Mouse (Mus musculus) urinary bladder, postnatal 14 days (tissue): Measurements from ENCODE around the gene Kdm6b.

Experiments
- DNase-seq: peaks from one replicate; pipeline ENCODE4 v3.0.0; 2021; ENCODE audit warnings: low spot score

Gene Kdm6b

DNA sequence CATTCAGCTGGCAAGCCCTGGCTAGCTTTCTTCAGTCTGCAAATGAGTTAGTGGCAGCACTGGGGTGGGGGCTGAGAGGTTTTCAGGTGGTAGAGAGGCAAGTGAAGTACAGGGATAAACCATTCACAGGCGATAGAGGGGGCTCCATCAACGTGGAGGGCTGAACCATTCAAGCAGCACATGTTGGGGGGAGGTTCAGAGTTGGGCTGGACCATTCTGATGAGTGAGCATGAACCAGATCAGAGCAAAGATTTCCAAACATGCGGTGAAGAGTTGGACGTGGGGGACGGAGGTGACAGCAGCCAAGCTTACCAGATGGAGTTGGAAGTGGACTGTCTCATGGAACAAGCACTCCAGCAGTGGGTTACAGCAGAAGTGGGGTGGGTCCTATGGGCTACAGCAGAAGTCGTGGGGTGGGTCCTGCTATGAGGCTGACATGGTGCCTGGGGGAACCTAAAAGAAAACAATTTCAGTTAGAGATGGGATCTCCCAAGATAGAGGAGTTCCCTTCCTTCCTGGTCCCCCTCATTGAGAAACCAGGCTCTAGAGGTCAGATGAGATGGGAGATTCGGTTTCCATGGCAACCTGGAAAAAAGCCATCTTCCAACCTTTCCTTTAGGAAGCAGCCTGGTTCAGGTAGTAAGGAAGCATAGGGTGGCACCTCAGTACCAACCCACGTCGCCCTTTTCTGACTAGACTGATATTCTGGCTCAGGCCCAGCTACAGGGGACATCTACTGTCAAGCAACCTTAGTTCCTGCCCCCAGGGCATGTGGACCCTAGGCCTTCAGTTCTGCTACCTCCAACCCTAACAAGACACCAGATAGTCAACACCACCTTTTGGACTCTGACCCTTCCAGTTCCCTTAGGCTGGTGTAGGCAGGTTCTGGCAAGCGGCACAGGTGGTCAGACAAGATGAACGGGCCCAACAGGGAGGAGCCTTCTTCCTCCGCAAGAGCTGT lies at the start of gene Kdm6b:
Gene Kdm6b (minus strand): TSS at position 455 of the 961 bp plus-strand sequence.
- DNase-seq, result peak; percentile 84

DNA sequence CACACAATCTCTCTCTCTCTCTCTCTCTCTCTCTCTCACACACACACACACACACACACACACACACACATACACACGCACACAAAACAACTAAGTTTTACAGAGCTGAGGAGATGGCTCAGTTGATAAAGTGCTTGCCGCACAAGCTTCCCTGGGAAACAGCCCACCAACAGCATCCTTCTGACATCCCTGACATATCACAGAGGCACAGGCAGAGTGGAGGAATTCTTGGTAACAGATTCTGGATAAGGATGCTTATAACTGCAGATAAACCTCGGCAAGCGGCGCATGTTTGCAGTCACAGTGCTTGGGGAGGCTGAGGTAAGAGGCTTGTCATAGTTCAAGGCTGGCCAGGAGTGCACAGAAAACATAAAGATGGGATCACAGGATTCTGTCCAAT lies 48.1 kb upstream of the Kdm6b start:
- no peak for DNase-seq

DNA sequence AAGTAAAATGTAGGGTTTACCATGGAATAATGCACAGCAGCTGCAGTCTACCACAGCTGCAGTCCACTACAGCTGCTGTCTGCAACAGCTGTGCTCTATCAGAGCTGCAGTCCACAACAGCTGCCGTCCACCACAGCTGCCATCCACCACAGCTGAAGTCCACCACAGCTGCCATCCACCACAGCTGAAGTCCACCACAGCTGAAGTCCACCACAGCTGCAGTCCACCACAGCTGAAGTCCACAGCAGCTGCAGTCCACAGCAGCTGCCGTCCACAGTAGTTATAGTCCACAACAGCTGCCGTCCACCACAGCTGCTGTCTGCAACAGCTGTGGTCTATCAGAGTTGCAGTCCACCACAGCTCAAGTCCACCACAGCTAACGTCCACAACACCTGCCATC lies 46.4 kb upstream of the Kdm6b start:
- no peak for DNase-seq

DNA sequence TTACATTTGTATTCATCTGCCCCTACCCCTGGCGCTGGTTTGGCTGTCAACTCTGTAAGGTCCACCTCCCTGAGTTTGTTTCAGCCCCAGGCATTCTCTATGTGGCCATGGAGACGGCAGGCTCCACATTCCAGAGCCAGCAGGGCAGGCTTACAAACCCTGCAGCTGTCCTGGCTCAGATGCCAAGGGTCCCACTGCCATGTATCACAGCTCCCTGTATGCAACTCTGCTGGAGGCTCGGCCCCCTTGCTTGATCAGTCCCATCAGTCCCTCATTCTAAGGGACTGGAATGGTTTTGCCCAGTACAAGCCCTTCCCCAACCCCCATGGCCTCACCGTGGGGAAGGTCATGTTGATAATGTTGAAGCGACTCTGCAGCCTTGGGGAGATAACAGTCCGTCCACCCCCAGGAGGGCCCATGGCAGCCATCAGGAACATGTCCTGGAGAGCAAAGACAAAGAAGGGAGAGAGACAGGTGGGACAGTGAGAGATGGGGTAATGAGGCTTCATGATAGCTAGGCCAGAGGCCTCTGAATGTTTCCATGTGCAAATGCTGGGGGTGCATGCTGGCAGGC lies 43.6 kb upstream of the Kdm6b start:
- DNase-seq, result no peak

DNA sequence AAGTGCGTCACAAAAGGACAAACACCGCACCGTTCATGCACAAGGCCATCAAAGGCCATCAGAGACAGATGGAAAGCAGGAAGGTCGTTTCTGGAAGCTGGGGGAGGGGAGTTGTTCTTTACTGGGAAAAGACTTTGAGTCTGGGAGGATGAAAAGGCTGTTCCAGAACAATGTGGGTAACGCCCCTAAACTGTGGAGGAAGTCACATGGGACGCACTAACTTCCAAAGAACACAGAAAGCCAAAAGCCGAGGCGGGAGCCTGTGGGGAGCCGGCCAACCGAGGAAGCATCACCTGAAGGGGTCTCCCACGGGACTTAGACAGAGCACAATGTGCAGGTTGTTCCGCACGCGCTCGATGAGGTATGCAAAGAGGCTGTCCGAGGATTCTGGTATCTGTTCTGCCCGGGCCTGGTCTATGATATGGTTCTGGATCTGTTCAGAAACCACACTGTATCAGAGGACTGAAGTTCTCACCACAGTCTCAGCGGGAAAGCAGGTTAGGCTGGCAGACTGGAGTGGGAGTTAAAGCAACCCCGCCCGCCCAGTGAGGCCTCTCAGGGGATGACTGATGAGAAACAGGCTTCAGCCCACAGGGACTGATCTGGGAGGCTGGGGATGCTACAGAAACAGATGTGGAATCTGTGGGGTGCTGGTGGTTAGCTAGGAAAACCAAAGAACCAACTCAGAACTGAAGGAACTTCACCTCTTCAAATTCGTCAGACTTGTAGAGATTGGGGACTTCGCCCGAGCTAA lies 38.8 kb upstream of the Kdm6b start:
- peak; percentile 16 for DNase-seq

- no peak for DNase-seq
Measured at GRCm38 (mm10) chr11:69447299-69447698, 33.8 kb upstream of the Kdm6b start.

DNA sequence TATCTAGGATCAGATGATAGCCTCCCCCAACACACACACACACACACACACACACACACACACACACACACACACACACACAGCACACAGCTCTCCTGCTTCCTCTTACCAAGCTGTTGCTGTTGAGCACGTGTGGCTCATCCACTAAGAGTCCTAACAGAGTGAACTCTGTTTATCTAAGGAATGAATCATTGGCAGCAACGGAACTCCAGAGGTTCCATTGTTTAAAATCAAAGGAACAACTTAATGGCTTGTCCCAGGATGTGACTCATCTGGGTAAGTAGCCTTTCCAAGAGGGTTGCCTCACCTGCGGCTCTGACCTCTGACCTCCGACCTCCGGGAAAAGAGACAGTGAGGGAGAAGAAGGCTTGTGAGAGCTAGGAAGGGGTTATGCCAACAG lies 29.9 kb upstream of the Kdm6b start:
- DNase-seq, result peak; percentile 42

DNA sequence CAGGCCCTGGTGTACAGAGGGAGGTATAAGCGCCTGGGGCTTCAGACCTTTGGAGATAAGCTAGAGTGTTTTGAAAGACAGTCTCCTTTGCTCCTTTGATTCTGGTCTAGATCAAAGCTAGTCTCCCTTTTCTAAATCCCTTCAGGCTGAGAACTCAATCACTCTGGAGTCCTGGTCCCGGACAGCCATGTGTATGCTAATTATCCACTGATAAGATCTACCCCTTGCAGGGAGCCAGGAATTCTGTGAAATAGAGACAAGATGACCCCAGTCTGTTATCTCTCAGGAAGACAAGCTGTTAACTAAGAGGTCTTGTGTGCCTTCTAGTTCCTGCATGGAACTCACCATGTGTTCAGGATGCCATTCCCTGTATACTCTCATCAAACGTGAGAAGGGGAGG lies 23.8 kb upstream of the Kdm6b start:
- DNase-seq, result no peak

- no peak for DNase-seq
Measured at GRCm38 (mm10) chr11:69433189-69433588, 19.7 kb upstream of the Kdm6b start.

- DNase-seq, result no peak
Measured at GRCm38 (mm10) chr11:69432640-69432982, 19.1 kb upstream of the Kdm6b start.

DNA sequence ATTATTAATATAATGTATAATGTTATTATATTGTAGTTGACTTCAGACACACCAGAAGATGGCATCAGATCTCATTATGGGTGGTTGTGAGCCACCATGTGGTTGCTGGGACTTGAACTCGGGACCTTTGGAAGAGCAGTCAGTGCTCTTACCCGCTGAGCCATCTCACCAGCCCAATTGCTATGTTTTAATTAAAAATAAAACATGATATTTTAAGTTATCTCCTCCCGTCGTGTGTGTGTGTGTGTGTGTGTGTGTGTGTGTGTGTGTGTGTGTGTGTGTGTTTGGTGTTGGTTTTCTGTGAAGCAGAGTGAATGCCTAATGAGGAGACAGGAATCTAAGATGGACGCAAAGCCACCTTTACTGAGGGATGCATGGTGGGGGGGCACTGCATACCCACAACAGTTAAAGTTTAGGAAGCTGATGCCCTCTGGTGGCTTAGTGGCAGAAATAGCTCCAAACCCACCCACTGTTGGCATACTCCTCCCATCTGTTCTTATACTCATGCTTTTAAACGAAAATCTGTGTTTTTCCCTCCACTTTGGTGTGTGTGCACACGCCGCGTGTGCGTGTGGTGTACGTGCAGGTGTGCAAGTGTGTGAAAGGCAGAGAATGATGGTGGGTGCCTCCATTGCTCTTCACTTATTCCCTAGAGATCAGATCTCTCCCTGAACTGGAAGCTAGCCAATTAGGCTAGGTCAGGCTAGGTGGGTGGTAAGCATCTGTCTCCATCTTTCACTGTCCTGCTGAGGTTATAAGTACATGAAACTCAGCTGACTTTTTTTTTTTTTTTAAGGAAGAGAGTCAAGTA lies 18.6 kb upstream of the Kdm6b start:
- DNase-seq, result peak; percentile 79

- DNase-seq, result no peak
Measured at GRCm38 (mm10) chr11:69430631-69431030, 17.2 kb upstream of the Kdm6b start.

GRCm38 (mm10) chr11:69429313-69429712 lies 15.8 kb upstream of the Kdm6b start:
- DNase-seq, result peak; percentile 62

- peak; percentile 77 for DNase-seq
Measured at GRCm38 (mm10) chr11:69428751-69429150, 15.3 kb upstream of the Kdm6b start.

DNA sequence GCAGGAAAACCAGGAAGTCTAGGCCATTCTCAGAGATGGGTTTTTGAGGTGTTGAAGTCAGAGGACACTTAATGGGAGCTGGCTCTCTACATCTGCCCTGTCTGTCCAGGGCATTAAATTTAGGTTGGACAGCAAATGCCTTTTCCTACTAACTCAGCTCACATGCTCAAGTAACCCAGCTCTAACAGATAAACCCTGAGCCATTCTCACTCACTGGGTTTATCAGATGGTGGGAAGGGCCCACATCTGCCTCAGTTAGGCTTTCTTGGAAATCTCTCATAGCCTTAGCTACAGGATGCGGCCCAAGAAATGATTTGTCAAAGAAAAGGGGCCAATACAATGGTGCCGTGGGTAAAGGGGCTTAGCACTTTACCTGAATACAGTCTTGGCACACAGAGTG lies 12.8 kb upstream of the Kdm6b start:
- DNase-seq, result no peak

DNA sequence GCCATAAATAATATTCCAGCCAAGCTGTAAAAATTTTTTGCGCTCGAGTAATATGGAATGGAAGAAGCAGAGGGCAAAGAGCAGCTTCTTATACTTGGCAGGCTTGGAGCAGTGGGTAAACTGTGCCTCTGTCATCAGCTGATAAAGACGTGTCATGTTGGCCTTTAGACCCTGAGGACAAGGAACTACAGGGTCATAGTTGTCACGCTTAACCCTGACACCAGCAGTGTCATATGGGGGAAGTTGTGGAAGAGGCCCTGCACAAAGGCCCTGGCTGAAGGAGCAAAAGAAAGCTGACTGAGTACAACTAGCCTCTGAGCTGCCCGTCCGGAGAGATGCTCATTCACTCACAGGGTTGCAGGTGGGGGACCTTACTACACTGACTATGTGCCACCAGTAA lies 10.4 kb upstream of the Kdm6b start:
- no peak for DNase-seq

- DNase-seq, result no peak
Measured at GRCm38 (mm10) chr11:69422842-69423241, 9.4 kb upstream of the Kdm6b start.

DNA sequence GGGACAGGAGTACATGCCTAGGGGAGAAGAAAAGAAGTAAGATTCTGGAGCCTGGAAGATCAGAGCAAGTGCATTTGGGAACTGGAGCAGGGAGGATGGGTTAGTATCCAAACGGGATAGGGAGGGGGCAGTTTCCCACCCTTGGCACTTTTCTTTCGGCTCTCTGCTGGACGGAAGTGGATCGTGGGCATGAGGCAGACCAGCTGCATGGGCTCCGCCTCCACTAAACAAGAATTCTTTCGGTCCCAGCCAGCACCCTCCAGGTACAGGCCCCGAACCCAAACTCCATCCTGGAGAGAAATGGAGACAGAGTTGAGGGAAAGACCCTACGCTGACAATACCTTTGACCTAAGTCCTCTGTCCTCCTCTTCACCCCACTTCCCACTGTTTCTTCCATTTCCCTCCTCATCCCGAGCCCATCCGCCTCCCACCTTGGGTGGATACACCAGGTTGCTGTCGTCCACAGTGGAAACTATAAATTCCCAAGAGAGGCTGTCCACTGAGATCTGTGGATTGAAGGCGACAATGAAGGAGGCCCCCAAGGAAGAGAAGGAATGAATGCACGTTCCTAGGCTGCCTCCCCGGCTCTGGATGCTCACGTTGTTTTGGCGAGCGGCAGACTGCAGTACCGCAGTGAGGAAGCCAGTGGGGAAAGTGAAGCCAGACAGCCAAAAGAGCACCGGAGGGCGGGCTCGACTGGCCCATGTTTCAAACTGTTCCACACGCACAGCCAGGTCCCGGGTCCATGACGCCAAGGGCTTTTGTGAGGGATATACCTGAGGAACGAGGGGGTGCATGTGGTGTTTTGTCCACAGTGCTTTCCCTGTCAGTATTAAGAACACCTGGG lies 7.9 kb upstream of the Kdm6b start:
- no peak for DNase-seq

- no peak for DNase-seq
Measured at GRCm38 (mm10) chr11:69420554-69421000, 7.1 kb upstream of the Kdm6b start.

GRCm38 (mm10) chr11:69419813-69420553 lies 6.5 kb upstream of the Kdm6b start:
- peak; percentile 62 for DNase-seq
